Mouse (Mus musculus): ENCODE data around the gene Scn3b.

- TF ChIP-seq TAL1 (IDR thresholded peaks at IDR 0.05; ENCODE audit: low read length) (no peak), GATA1 (IDR thresholded peaks at IDR 0.05; ENCODE audit: low read length) (no peak)
Measured at GRCm38 (mm10) chr9:40246702-40247101, 22.3 kb upstream of the Scn3b start.
